Mouse (Mus musculus) liver, adult 2 months (tissue): Measurements from ENCODE around the gene Espnl.

Experiments used
- CTCF ChIP-seq: fragments of 200-500 bp; IDR thresholded peaks from 2 replicates; pipeline ENCODE4 v1.5.1; 2011; ENCODE audit warnings: low read depth, low read length, control low read depth
- POLR2A ChIP-seq: fragments of 200-500 bp; IDR thresholded peaks from 2 replicates; pipeline ENCODE4 v1.6.1; 2011; ENCODE audit warnings: low read length, control low read depth; ENCODE audit not compliant: insufficient read depth; ENCODE audit errors: extremely low read depth

GRCm38 (mm10) chr1:91350841-91351240, 29.0 kb downstream of the Espnl start, which contains the start of gene Klhl30:
- TF ChIP-seq CTCF = no peak
- TF ChIP-seq POLR2A = no peak
